Mouse (Mus musculus) heart, postnatal 0 days (tissue): ENCODE data around the gene Trim17.

Experiments used
- CTCF ChIP-seq: IDR thresholded peaks from 2 replicates; pipeline ENCODE4 v1.5.1; 2016; ENCODE audit warnings: antibody characterized with exemption, control low read depth, low read depth
- EP300 ChIP-seq: IDR thresholded peaks from 2 replicates; pipeline ENCODE4 v1.6.1; 2016; ENCODE audit warnings: antibody characterized with exemption, low read depth

GRCm38 (mm10) chr11:58974414-58974813, 19.9 kb downstream of the Trim17 start:
- no peak for TF ChIP-seq CTCF
- TF ChIP-seq EP300, result no peak
